8 mouse cellular contexts compared by ENCODE assay signal in genomic region chr2:120563235-120563990, GRCm38 (mm10). TPM values are rescaled to one million over a fixed set of nuclear protein-coding genes. Genes with fewer than 3 reads are reported as not detected.
A peak's percentile ranks its signal among the peaks of the same experiment; 100 is the strongest.
DNase-seq lines count a peak whose midpoint lies in the region; ATAC-seq and TF ChIP-seq lines count a peak whose summit lies in the region.

Gene Zfp106, minus strand, starts transcription at chr2:120563843.

- peak within 1 kb of the TSS; percentile 94 for H3K9ac ChIP-seq in heart, embryonic 14.5 days (ENCODE audit: low read length)
- peak within 1 kb of the TSS; percentile 69 for H3K9ac ChIP-seq in liver, embryonic 14.5 days (replicated peaks)
- H3K9ac ChIP-seq in neural tube, embryonic 11.5 days (ENCODE audit: low read length) = peak within 1 kb of the TSS; percentile 89
- peak within 1 kb of the TSS; percentile 94 for H3K9ac ChIP-seq in stomach, postnatal 0 days (ENCODE audit: low read length)

- H3K9me3 ChIP-seq in heart, embryonic 14.5 days (ENCODE audit: control insufficient read depth, low read length) = no peaks in the 10 kb centered on the region
- no peaks in the 10 kb centered on the region for H3K9me3 ChIP-seq in liver, embryonic 14.5 days (ENCODE audit: control insufficient read depth, low read length)
- no peaks in the 10 kb centered on the region for H3K9me3 ChIP-seq in neural tube, embryonic 11.5 days (ENCODE audit: control insufficient read depth, low read length)
- H3K9me3 ChIP-seq in stomach, postnatal 0 days (ENCODE audit: control insufficient read depth, low read length) = no peaks in the 10 kb centered on the region

- peak within 1 kb of the TSS; percentile 50 to 89 for H3K27ac ChIP-seq in heart, embryonic 14.5 days (replicated peaks in 1 of 2; ENCODE audit: control insufficient read depth in 1 of 2, insufficient read depth in 1 of 2, low read depth in 2 of 2, low read length in 2 of 2)
- H3K27ac ChIP-seq in liver, embryonic 14.5 days = peak within 1 kb of the TSS; percentile 30; the same call in 1 of the 2 replicates
- H3K27ac ChIP-seq in neural tube, embryonic 11.5 days (ENCODE audit: low read depth, low read length) = peak within 1 kb of the TSS; percentile 70
- H3K27ac ChIP-seq in stomach, postnatal 0 days (replicated peaks) = peak within 1 kb of the TSS; percentile 69

- WGBS in heart, embryonic 14.5 days = under 1% methylated on average over 50 of the region's 50 CpGs
- WGBS in liver, embryonic 14.5 days (ENCODE audit: insufficient replicate concordance) = under 1% methylated on average over 50 of the region's 50 CpGs
- under 1% methylated on average over 50 of the region's 50 CpGs for WGBS in neural tube, embryonic 11.5 days
- under 1% methylated on average over 50 of the region's 50 CpGs for WGBS in stomach, postnatal 0 days

- ATAC-seq in CD4-positive, CD25-positive, alpha-beta regulatory T cell, adult 4 months = peak; percentile 81
- ATAC-seq in heart, embryonic 14.5 days (ENCODE audit: insufficient number of reproducible peaks, insufficient read depth, low FRiP score, low read depth) = peak; percentile 77
- peak; percentile 65 for ATAC-seq in liver, embryonic 14.5 days (ENCODE audit: insufficient read depth)
- peak; percentile 70 for ATAC-seq in neural tube, embryonic 11.5 days (ENCODE audit: insufficient read depth, low FRiP score, low TSS enrichment)
- ATAC-seq in stomach, postnatal 0 days (ENCODE audit: low FRiP score, low TSS enrichment) = peak; percentile 83

- H3K27me3 ChIP-seq in heart, embryonic 14.5 days (ENCODE audit: control insufficient read depth, insufficient read depth, low read length) = no peaks in the 10 kb centered on the region
- no peaks in the 10 kb centered on the region for H3K27me3 ChIP-seq in liver, embryonic 14.5 days (ENCODE audit: control insufficient read depth, insufficient read depth, low read length)
- H3K27me3 ChIP-seq in neural tube, embryonic 11.5 days (ENCODE audit: control insufficient read depth, insufficient read depth, low read length) = no peaks in the 10 kb centered on the region
- no peaks in the 10 kb centered on the region for H3K27me3 ChIP-seq in stomach, postnatal 0 days (ENCODE audit: control insufficient read depth, insufficient read depth, low read length)

- 0 out of 2 replicates have a peak, but pooled peaks cover 7% of the 10 kb centered on the region for H3K36me3 ChIP-seq in heart, embryonic 14.5 days (ENCODE audit: control insufficient read depth, insufficient read depth, low read length)
- no peaks in the 10 kb centered on the region for H3K36me3 ChIP-seq in liver, embryonic 14.5 days (replicated peaks; ENCODE audit: control insufficient read depth, insufficient read depth, low read depth)
- no peaks in the 10 kb centered on the region for H3K36me3 ChIP-seq in neural tube, embryonic 11.5 days (ENCODE audit: control insufficient read depth, insufficient read depth, low read length)
- no peaks in the 10 kb centered on the region for H3K36me3 ChIP-seq in stomach, postnatal 0 days (ENCODE audit: control insufficient read depth, insufficient read depth, low read length)

- peak within 1 kb of the TSS; percentile 70 to 83 for H3K4me3 ChIP-seq in heart, embryonic 14.5 days (ENCODE audit: control insufficient read depth in 1 of 2, insufficient read depth in 1 of 2, low read depth in 1 of 2, low read length in 2 of 2)
- peak within 1 kb of the TSS; percentile 72 to 96 for H3K4me3 ChIP-seq in liver, embryonic 14.5 days (ENCODE audit: insufficient read depth in 1 of 2, low read depth in 2 of 2, low read length in 2 of 2)
- H3K4me3 ChIP-seq in neural tube, embryonic 11.5 days (ENCODE audit: low read depth, low read length) = peak within 1 kb of the TSS; percentile 89
- peak within 1 kb of the TSS; percentile 98 for H3K4me3 ChIP-seq in stomach, postnatal 0 days (ENCODE audit: low read depth, low read length)

- TF ChIP-seq EP300 in liver, embryonic 14.5 days (IDR thresholded peaks at IDR 0.05; ENCODE audit: low read depth) = peak; percentile 50; the same call in 1 of the 2 replicates
- TF ChIP-seq EP300 in stomach, postnatal 0 days (optimal IDR thresholded peaks at IDR 0.05) = no peak

- H3K4me1 ChIP-seq in heart, embryonic 14.5 days (ENCODE audit: control insufficient read depth in 2 of 2, insufficient read depth in 2 of 2, low read length in 2 of 2) = peaks cover 0 to 6% of the 10 kb centered on the region in 2 experiments; a peak in 1 of 4 replicates
- peaks cover 12 to 20% of the 10 kb centered on the region in 2 experiments for H3K4me1 ChIP-seq in liver, embryonic 14.5 days (replicated peaks; ENCODE audit: control insufficient read depth in 2 of 2, insufficient read depth in 2 of 2, low read length in 1 of 2)
- no peaks in the 10 kb centered on the region for H3K4me1 ChIP-seq in neural tube, embryonic 11.5 days (ENCODE audit: control insufficient read depth, insufficient read depth, low read length)
- H3K4me1 ChIP-seq in stomach, postnatal 0 days (replicated peaks; ENCODE audit: control insufficient read depth, insufficient read depth) = no peaks in the 10 kb centered on the region; the same call in 1 of the 2 replicates

- DNase-seq in c-Kit-negative CD71-positive TER-119-positive erythroid progenitor cells, embryonic 14.5 days (ENCODE audit: low read depth, low spot score) = peak; percentile 60
- peak; percentile 77 for DNase-seq in fibroblast of lung, adult 2 months (ENCODE audit: low read depth)
- DNase-seq in kidney, postnatal 25 days = peak; percentile 91 to 94
- DNase-seq in liver, embryonic 14.5 days (ENCODE audit: low read depth in 3 of 3, low spot score in 3 of 3) = peak; percentile 72 to 82 (median 77)
- DNase-seq in neural tube, embryonic 11.5 days (ENCODE audit: low spot score) = peak; percentile 87
- DNase-seq in stomach, postnatal 0 days (ENCODE audit: low spot score) = peak; percentile 89

- TF ChIP-seq CTCF in liver, embryonic 14.5 days (IDR thresholded peaks at IDR 0.05; ENCODE audit: low read depth) = no peak
- TF ChIP-seq CTCF in stomach, postnatal 0 days (IDR thresholded peaks at IDR 0.05; ENCODE audit: low read depth) = no peak; the same call in 1 of the 2 replicates

- H3K4me2 ChIP-seq in heart, embryonic 14.5 days (ENCODE audit: low read length) = peak within 1 kb of the TSS; percentile 62
- H3K4me2 ChIP-seq in liver, embryonic 14.5 days (ENCODE audit: low read depth) = peak within 1 kb of the TSS; percentile 86
- H3K4me2 ChIP-seq in neural tube, embryonic 11.5 days (ENCODE audit: low read depth) = peak within 1 kb of the TSS; percentile 55
- H3K4me2 ChIP-seq in stomach, postnatal 0 days (replicated peaks; ENCODE audit: low read depth) = peak within 1 kb of the TSS; percentile 61

RNA-seq across cellular contexts. Expression of gene Zfp106, which starts in this region (rescaled TPM):
- 10 to 100 TPM; 20.9 to 26.0 TPM for polyA plus RNA-seq in CD4-positive, CD25-positive, alpha-beta regulatory T cell, adult 4 months (2017; shearing (Covaris generic))
- 53.0 and 56.8 TPM in 2 replicates for polyA plus RNA-seq in heart, embryonic 14.5 days (2014; fragmentation: Nextera tagmentation; extraction: Ambion mirVana)
- 10.3 and 13.8 TPM in 2 replicates for polyA plus RNA-seq in liver, embryonic 14.5 days (2012; rRNA removed)
- polyA plus RNA-seq in liver, embryonic 14.5 days (2014; fragmentation: Nextera tagmentation; extraction: Ambion mirVana) = 19.1 and 19.9 TPM in 2 replicates
- polyA plus RNA-seq in neural tube, embryonic 11.5 days (2014; fragmentation: Nextera tagmentation; extraction: Ambion mirVana) = 63.6 and 68.5 TPM in 2 replicates
- 16.8 and 22.7 TPM in 2 replicates for polyA plus RNA-seq in stomach, postnatal 0 days (2015; fragmentation: Nextera tagmentation; extraction: Ambion mirVana)

Comparison
In these comparisons a context has a peak if more than half of its experiments do, and no peak if none do; other contexts are left out.
1. Peak in every context shown above with its lines: DNase-seq, ATAC-seq, H3K4me3 ChIP-seq and H3K27ac ChIP-seq.